Mouse (Mus musculus) forelimb bud, embryonic 11.5 days (tissue): ENCODE measurements around the gene Rps6kc1.

Source experiments
- DNase-seq: peaks from one replicate; pipeline ENCODE4 v3.0.0-alpha.2; 2012; ENCODE audit warnings: low read depth, low spot score

Rps6kc1 gene

GRCm38 (mm10) chr1:190767621-190768020, 143.9 kb downstream of the Rps6kc1 start:
- no peak for DNase-seq

DNA sequence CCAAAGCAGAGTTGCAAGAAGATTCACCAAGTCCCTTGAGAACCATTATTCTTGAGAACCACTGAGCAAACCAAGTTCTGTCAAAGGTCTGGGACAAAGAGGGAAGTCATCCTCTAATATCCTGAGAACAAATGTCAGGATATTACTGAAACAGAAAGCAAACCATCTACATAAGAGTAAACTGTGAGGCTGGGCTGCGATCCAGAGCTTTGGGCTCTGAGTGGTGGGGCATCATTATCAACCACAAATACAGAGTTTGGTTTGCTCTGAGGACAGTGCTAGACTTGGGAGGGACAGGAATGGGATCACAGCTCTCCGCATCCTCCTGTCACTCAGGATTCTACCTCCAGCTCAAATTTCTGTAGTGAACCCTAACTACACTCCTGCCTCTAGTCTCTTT, 144.8 kb downstream of the Rps6kc1 start:
- no peak for DNase-seq

DNA sequence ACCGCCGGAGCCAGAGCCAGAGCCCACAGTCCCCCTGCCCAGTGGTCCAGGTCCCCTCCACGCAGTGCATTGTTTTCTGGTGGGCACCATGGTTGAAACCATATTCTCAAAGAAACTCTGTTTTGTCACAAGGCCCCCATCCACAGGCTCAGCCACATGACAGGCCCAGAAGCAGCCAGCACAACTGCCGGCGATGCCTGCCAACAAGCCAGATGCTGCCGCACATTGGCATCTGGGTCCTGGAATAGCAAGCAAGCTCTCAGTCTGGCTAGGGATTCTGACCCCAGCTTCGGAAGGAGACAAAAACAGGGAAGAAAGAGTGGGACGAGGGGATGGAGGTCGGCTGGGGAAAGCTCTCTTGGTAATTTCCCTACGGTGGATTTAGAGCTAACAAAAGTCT, 147.8 kb downstream of the Rps6kc1 start:
- DNase-seq, result no peak

DNA sequence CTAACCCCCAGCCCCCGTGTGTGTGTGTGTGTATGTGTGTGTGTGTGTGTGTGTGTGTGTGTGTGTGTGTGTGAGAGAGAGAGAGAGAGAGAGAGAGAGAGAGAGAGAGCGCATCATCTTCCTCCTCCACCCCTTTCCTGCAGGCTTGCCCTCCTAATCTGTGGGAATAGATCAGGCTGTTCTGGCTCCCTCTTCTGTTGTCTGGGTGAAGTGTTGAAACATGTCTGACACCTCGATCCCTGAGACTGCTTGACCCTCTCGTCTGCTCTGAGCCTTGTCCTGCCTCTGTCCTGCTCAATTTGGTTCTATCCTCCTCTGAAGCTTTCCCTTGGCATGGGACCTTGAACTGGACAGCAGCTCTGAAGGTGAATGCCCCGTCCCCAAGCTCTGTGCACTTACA, 149.8 kb downstream of the Rps6kc1 start:
- no peak for DNase-seq

DNA sequence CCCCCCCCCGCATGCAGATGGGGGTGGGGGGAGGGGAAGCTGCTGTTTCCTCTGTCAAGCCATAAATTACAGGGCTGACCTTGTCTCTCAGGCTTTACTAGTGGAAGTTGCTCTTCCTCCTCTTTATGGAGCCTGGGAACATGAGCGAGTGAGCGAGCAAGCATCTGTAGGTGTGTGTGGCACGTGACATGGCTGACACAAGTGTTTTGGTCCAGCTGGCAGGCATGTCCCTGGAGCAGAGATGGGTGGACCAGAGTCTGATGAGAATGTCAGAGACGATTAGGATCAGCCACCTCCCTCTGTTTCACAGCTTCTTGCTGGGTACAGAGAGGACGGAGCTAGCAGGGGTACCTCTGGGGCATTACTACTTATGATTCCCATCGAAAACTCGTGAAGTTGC, 153.7 kb downstream of the Rps6kc1 start:
- no peak for DNase-seq

GRCm38 (mm10) chr1:190751794-190752570, 159.6 kb downstream of the Rps6kc1 start:
- DNase-seq, result no peak

GRCm38 (mm10) chr1:190748937-190749336, 162.6 kb downstream of the Rps6kc1 start:
- no peak for DNase-seq

- no peak for DNase-seq
These were observed 170.1 kb downstream of the Rps6kc1 start for GRCm38 (mm10) chr1:190741421-190741820.

DNA sequence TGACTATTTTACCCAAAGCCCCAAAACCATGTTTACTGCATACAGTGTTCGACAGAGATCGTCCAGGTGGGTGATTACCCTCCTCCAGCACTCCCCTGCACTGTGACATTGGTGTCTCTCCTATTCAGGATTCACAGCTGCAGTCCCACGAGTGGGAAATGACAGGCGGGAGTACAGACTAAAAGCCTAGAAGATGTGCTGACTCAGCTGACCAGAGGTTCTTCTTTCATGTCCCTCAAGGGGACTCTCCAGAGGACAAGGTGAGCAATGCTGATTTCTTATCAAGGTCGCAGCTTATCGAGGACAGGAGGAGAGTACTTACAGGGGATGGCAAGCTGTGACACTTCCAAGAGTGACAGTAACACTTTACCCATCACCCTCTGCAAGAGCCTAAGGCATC, 178.8 kb downstream of the Rps6kc1 start:
- DNase-seq, result no peak

- no peak for DNase-seq
These were observed 182.0 kb downstream of the Rps6kc1 start for GRCm38 (mm10) chr1:190729516-190730088.

DNA sequence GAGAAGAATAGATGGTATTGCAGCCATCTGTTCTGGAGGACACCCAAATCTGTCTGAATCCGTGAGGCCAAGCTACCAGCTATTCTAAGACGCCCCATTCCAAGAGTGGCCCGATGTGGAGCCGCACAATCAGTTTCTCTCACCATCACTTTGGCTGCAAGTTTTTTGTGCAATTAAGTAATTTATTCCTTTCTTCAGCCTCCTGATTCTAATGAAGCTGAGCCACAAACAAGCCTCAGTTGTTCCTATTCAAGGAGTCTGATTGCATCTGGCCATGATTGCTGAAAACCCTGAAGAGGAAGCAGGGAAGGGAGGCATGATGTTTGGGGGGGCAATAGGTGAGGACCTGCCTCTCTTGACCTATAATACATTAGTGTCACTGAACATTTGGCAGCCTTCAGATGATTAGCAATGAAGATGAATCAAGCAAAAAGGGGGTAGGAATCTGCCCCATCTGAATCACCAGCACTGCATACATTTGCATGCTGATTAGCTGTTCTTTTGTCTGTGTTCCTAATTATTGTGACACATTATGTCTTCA, 183.4 kb downstream of the Rps6kc1 start:
- no peak for DNase-seq

- no peak for DNase-seq
These were observed 184.2 kb downstream of the Rps6kc1 start for GRCm38 (mm10) chr1:190727385-190727784.

DNA sequence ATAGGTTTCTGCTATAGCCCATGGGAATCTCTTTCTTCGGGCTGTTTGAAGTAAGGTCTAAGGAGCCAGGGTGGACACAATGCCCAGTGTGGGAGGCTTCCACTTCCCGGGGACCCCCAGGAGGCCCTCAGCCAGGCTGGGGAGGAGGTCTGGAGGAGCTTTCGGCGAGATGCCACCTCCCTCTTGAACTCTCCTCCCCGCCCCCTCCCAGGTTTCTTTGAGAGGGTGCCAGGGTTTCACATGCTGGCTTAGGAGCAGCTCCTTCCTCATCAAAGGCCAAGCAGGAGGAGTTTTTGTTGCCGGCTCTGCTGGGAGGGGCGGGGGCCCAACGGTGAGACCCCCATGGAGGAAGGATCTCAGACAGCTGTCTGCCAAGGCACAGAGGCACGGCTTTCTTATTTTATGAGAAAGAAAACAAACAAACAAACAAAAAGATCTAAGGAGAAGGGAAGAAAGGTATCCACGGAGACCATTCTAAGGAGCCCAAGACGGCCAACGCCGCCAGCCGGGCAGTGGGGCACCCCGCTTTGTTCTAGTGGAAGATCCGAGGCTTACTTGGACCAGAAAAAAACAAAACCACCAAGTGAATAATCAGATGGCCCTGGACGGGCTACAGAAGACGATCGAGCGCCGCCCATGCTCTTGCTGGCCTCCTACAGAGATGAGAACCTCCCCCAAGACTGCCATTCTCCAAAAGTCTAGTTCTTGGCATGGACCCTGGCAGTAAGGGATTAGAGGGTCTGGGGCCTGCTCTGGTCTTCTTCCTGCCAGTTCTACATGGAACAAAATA, 186.8 kb downstream of the Rps6kc1 start:
- DNase-seq, result no peak

DNA sequence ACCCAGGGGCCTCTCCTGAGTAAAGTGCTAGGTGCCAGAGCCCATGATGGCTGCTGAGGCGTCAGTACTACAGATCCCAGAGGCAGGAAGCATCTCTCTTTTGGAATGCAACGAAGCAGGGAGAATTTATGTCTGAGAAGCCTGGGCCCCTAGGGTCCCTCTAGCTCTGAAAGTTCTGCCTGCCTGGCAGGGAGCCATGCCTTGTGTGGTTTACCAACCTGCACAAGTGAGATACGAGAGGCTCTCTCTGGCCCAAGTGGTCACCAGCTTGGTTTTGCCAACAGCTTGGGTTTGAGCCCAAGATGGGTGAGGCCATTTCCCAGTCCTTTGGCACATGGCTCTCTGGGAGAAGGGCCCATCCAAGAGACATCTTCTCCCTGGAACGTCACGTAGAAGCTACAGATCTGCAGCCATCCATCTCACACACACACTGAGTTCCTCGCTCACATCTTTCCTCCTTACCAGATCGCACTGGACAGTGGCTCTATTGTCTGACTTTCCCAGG, 187.6 kb downstream of the Rps6kc1 start:
- DNase-seq, result no peak

DNA sequence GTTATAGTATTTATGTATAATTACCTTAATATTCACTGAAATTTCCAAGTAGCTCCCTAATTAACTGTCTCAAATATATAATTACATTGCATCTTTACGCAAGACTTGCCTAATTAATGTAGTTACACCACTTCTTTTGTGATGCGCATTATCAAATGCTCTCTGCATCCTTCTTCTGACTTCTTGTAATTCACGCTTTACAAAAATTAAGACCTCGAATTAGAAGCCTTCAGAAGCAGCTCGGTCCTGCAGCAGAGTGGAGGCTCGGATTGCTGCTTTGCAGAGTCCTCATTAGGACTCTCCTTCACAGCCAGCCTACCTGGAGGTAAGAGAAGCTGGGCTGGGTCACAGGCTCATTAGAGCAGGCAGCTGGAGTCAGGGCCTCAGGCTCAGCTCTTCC, 197.7 kb downstream of the Rps6kc1 start:
- no peak for DNase-seq

DNA sequence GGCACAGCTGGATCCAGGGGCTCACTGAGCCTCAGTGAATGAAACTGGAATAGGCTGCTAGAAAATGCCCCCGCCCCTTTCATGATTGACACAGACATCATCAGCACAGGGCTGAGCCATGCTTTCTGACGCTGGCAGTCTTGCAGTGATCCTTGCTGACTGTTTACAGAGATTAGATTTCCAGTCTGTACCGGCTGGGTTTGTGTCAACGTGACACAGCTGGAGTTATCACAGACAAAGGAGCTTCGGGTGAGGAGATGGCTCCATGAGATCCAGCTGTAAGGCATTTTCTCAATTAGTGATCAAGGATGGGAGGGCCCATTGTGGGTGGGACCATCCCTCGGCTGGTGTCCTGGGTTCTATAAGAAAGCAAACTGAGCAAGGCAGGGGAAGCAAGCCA, 214.0 kb downstream of the Rps6kc1 start:
- no peak for DNase-seq

DNA sequence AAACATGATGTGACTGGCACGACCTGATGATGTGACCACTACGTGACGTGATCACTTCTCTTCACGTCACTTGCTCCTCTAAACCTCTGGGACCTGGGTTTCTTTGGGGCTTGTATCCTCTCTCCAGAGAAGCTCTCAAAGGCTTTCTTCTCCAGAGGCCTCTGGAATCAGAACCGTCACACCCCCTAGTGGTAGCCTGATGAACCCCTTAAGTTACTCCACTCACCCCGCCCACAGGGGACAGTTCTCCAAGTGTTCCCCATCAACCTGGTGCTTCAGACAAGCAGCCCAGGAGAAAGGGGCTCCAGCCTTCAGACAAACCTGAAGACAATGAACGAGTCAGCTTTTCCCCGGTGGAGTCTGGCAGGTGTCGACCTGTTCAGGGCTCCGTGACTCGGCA, 216.0 kb downstream of the Rps6kc1 start:
- DNase-seq, result peak; percentile 41

- DNase-seq, result no peak
These were observed 220.9 kb downstream of the Rps6kc1 start for GRCm38 (mm10) chr1:190690528-190691262.

DNA sequence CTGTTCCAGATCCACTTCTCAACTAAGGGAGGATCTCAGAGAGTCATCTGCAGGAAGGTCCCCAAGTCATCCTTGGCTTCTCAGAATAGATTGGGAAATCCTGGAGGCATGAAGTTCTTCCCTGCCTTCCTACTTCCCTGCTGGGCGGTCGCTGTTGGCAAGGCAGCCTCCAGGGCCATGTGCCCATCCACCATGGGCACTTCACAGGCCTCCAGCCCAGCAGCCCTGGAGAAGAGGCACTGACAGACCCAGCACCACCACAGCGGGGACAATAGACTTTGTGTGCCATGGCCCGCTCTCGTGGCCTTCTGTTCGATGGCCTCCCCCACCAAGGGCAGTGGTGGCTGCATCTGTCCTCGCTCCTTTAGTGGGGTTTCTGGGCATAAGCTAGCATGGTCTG, 228.5 kb downstream of the Rps6kc1 start:
- no peak for DNase-seq

GRCm38 (mm10) chr1:190682021-190682926, 229.3 kb downstream of the Rps6kc1 start:
- no peak for DNase-seq
